Mouse (Mus musculus): ENCODE measurements around the gene Pabpc1l. TPM values are rescaled to one million over a fixed set of nuclear protein-coding genes. Genes with fewer than 3 reads are reported as not detected.

The Pabpc1l gene
- polyA plus RNA-seq, 1 experiment, result 3.2 TPM

GRCm38 (mm10) chr2:164059634-164060235, 34.5 kb downstream of the Pabpc1l start:
- H3K4me1 ChIP-seq (ENCODE audit: control insufficient read depth, insufficient read depth, low read length), result no peaks in the 10 kb centered on the region
- TF ChIP-seq CTCF (IDR thresholded peaks at IDR 0.05; ENCODE audit: low read depth, low read length) (no peak), POLR2A (IDR thresholded peaks at IDR 0.05; ENCODE audit: borderline replicate concordance, low read depth, low read length) (no peak)
- H3K4me3 ChIP-seq (ENCODE audit: insufficient read depth, low read length), result no peak overlapping the region
- no peak overlapping the region for H3K27ac ChIP-seq (ENCODE audit: insufficient read depth, low read depth, low read length)

GRCm38 (mm10) chr2:164070142-164070764, 45.0 kb downstream of the Pabpc1l start, which contains the start of gene Stk4:
Gene Stk4 (plus strand): TSS chr2:164070322.
- TF ChIP-seq CTCF (IDR thresholded peaks at IDR 0.05; ENCODE audit: low read depth, low read length) (no peak), POLR2A (IDR thresholded peaks at IDR 0.05; ENCODE audit: borderline replicate concordance, low read depth, low read length) (no peak)
- peak within 1 kb of the TSS; percentile 88 for H3K27ac ChIP-seq (ENCODE audit: insufficient read depth, low read depth, low read length)
- peak within 1 kb of the TSS; percentile 99 for H3K4me3 ChIP-seq (ENCODE audit: insufficient read depth, low read length)
- peaks cover 15% of the 10 kb centered on the region for H3K4me1 ChIP-seq (ENCODE audit: control insufficient read depth, insufficient read depth, low read length)

GRCm38 (mm10) chr2:164070765-164071436, 45.7 kb downstream of the Pabpc1l start, which contains the start of gene Tomm34:
Gene Tomm34 (minus strand): TSS chr2:164071169.
- Histone ChIP-seq H3K27ac (ENCODE audit: insufficient read depth, low read depth, low read length) (peak within 1 kb of the TSS; percentile 88), H3K4me1 (ENCODE audit: control insufficient read depth, insufficient read depth, low read length) (peaks cover 22% of the 10 kb centered on the region), H3K4me3 (ENCODE audit: insufficient read depth, low read length) (peak within 1 kb of the TSS; percentile 99)
- TF ChIP-seq CTCF (IDR thresholded peaks at IDR 0.05; ENCODE audit: low read depth, low read length), result no peak
- TF ChIP-seq POLR2A (IDR thresholded peaks at IDR 0.05; ENCODE audit: borderline replicate concordance, low read depth, low read length), result peak; percentile 81; the same call in 1 of the 2 replicates

- H3K4me1 ChIP-seq (ENCODE audit: control insufficient read depth, insufficient read depth, low read length), result peaks cover 27% of the 10 kb centered on the region
- peak overlapping the region; percentile 35; the same call in 1 of the 2 replicates for H3K27ac ChIP-seq (ENCODE audit: insufficient read depth, low read depth, low read length)
- H3K4me3 ChIP-seq (ENCODE audit: insufficient read depth, low read length), result 0 out of 2 replicates have a peak overlapping the region, but pooled peaks have one; percentile 21
Measured at GRCm38 (mm10) chr2:164071437-164071820, 46.2 kb downstream of the Pabpc1l start.

GRCm38 (mm10) chr2:164072109-164072508, 46.9 kb downstream of the Pabpc1l start:
- no peak overlapping the region for H3K27ac ChIP-seq (ENCODE audit: insufficient read depth, low read depth, low read length)
- H3K4me1 ChIP-seq (ENCODE audit: control insufficient read depth, insufficient read depth, low read length), result peaks cover 32% of the 10 kb centered on the region
- TF ChIP-seq CTCF (IDR thresholded peaks at IDR 0.05; ENCODE audit: low read depth, low read length) (no peak), POLR2A (IDR thresholded peaks at IDR 0.05; ENCODE audit: borderline replicate concordance, low read depth, low read length) (no peak)
- H3K4me3 ChIP-seq (ENCODE audit: insufficient read depth, low read length), result no peak overlapping the region

GRCm38 (mm10) chr2:164073120-164073519, 47.9 kb downstream of the Pabpc1l start:
- TF ChIP-seq CTCF (IDR thresholded peaks at IDR 0.05; ENCODE audit: low read depth, low read length) (no peak), POLR2A (IDR thresholded peaks at IDR 0.05; ENCODE audit: borderline replicate concordance, low read depth, low read length) (no peak)
- Histone ChIP-seq H3K4me1 (ENCODE audit: control insufficient read depth, insufficient read depth, low read length) (peaks cover 37% of the 10 kb centered on the region), H3K4me3 (ENCODE audit: insufficient read depth, low read length) (no peak overlapping the region), H3K27ac (ENCODE audit: insufficient read depth, low read depth, low read length) (no peak overlapping the region)

GRCm38 (mm10) chr2:164073918-164074578, 48.8 kb downstream of the Pabpc1l start:
- H3K27ac ChIP-seq (ENCODE audit: insufficient read depth, low read depth, low read length), result peak overlapping the region; percentile 84
- no peak for TF ChIP-seq CTCF (IDR thresholded peaks at IDR 0.05; ENCODE audit: low read depth, low read length)
- TF ChIP-seq POLR2A (IDR thresholded peaks at IDR 0.05; ENCODE audit: borderline replicate concordance, low read depth, low read length), result peak; percentile 98
- peaks cover 35% of the 10 kb centered on the region for H3K4me1 ChIP-seq (ENCODE audit: control insufficient read depth, insufficient read depth, low read length)
- H3K4me3 ChIP-seq (ENCODE audit: insufficient read depth, low read length), result peak overlapping the region; percentile 91

- H3K4me1 ChIP-seq (ENCODE audit: control insufficient read depth, insufficient read depth, low read length), result peaks cover 31% of the 10 kb centered on the region
- no peak for TF ChIP-seq POLR2A (IDR thresholded peaks at IDR 0.05; ENCODE audit: borderline replicate concordance, low read depth, low read length)
- no peak for TF ChIP-seq CTCF (IDR thresholded peaks at IDR 0.05; ENCODE audit: low read depth, low read length)
- H3K4me3 ChIP-seq (ENCODE audit: insufficient read depth, low read length), result peak overlapping the region; percentile 91
- peak overlapping the region; percentile 84 for H3K27ac ChIP-seq (ENCODE audit: insufficient read depth, low read depth, low read length)
Measured at GRCm38 (mm10) chr2:164075088-164075487, 49.8 kb downstream of the Pabpc1l start.

- Histone ChIP-seq H3K27ac (ENCODE audit: insufficient read depth, low read depth, low read length) (no peak overlapping the region), H3K4me1 (ENCODE audit: control insufficient read depth, insufficient read depth, low read length) (peaks cover 32% of the 10 kb centered on the region), H3K4me3 (ENCODE audit: insufficient read depth, low read length) (no peak overlapping the region)
- no peak for TF ChIP-seq CTCF (IDR thresholded peaks at IDR 0.05; ENCODE audit: low read depth, low read length)
- TF ChIP-seq POLR2A (IDR thresholded peaks at IDR 0.05; ENCODE audit: borderline replicate concordance, low read depth, low read length), result no peak
Measured at GRCm38 (mm10) chr2:164076874-164077425, 51.7 kb downstream of the Pabpc1l start.

Data from bone marrow macrophage, adult 2 months (primary cell).